Mouse (Mus musculus): ENCODE results near the gene Nfix. TPM values are rescaled to one million over a fixed set of nuclear protein-coding genes. Genes with fewer than 3 reads are reported as not detected.

Gene Nfix
- polyA plus RNA-seq, 1 experiment: 98.5 TPM

DNA sequence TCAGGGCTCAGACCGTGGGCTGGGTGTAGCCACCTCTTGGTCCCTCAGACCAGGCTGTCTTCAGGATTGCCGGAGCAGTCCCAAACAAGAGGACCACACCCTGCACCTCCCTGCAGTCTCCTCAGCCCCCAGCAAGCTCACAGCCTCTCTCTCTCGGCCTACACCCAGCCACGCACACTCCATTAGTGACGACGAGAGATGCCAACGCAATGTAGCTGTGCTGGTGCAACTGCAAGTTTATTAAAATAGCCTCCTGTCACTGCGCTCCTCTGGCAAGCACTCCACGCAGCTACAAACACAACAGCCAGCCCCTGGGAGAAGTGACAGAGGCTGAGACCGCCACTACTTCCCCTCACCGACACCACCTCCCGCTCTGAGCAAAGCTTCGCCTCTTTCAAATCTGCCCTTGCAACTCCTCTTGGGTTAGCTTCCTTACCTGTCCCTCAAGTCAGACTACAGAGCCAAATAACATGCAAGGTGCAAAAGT is 25.0 kb downstream of the Nfix start:
- H3K4me3 ChIP-seq (replicated peaks; ENCODE audit: insufficient read depth, low read depth, low read length): peak overlapping the region; percentile 11
- peak overlapping the region; percentile 99 for H3K27ac ChIP-seq (ENCODE audit: insufficient read depth, low read length)
- DNase-seq: peak; percentile 52 to 71
- TF ChIP-seq POLR2A (IDR thresholded peaks at IDR 0.05; ENCODE audit: borderline replicate concordance, insufficient read depth, low read length): no peak
- no peak for TF ChIP-seq CTCF (IDR thresholded peaks at IDR 0.05; ENCODE audit: borderline replicate concordance, insufficient read depth, low read depth, low read length)
- no peaks in the 10 kb centered on the region for H3K27me3 ChIP-seq (ENCODE audit: control insufficient read depth, insufficient read depth, low read length)
- peaks cover 39% of the 10 kb centered on the region for H3K4me1 ChIP-seq (ENCODE audit: control insufficient read depth, insufficient read depth, low read length)
- 12% methylated on average over 13 of the region's 13 CpGs for WGBS

DNA sequence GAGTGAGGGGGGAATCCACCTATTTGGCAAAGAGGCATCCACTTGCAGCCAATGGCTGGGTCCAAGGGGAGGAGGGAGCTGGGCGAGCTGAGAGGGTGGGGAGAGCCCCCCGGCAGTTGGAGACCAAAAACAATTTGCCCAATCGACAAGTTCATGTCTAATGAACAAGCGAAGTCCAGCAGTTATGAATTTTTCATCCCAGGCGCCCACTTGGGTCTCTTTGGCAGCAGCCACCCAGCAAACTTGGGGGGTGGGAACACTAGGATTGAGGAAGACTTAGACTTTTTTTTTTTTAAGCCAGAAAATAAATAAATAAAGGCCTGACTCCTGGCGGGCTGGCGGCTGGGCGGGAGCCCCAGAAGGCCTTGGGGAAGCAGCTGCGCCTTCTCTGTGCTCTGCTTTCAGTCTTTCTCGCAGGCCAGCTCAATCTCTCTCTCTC is 25.7 kb downstream of the Nfix start:
- DNase-seq: peak; percentile 76 to 77
- TF ChIP-seq POLR2A (IDR thresholded peaks at IDR 0.05; ENCODE audit: borderline replicate concordance, insufficient read depth, low read length) (no peak), CTCF (IDR thresholded peaks at IDR 0.05; ENCODE audit: borderline replicate concordance, insufficient read depth, low read depth, low read length) (no peak)
- 12% methylated on average over 10 of the region's 10 CpGs for WGBS
- Histone ChIP-seq H3K4me3 (replicated peaks; ENCODE audit: insufficient read depth, low read depth, low read length) (peak overlapping the region; percentile 44), H3K4me1 (ENCODE audit: control insufficient read depth, insufficient read depth, low read length) (peaks cover 35% of the 10 kb centered on the region), H3K27ac (ENCODE audit: insufficient read depth, low read length) (peak overlapping the region; percentile 99), H3K27me3 (ENCODE audit: control insufficient read depth, insufficient read depth, low read length) (no peaks in the 10 kb centered on the region)

DNA sequence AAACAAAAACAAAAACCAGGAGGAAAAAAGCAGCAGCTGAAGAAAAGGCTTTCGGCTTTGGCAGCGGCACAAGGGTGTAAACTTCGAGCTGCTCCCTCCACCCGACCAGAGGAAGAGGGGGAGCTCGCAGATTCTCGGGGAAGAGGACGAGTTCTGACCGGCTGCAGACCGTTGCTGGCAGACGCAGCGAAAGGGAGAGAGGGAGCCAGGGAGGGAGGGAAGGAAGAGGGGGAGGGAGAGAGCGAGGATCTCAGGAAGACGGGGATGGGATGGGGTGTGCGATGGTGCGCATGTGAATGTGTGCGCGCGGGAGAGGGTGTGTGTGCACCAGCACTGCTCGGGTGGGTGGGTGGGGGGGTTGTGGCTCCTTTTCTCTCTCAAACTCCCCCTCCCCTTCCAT is 26.3 kb downstream of the Nfix start:
- peak overlapping the region; percentile 83 for H3K4me3 ChIP-seq (replicated peaks; ENCODE audit: insufficient read depth, low read depth, low read length)
- no peaks in the 10 kb centered on the region for H3K27me3 ChIP-seq (ENCODE audit: control insufficient read depth, insufficient read depth, low read length)
- under 1% methylated on average over 19 of the region's 19 CpGs for WGBS
- peak; percentile 89 to 93 for DNase-seq
- peaks cover 29% of the 10 kb centered on the region for H3K4me1 ChIP-seq (ENCODE audit: control insufficient read depth, insufficient read depth, low read length)
- TF ChIP-seq POLR2A (IDR thresholded peaks at IDR 0.05; ENCODE audit: borderline replicate concordance, insufficient read depth, low read length) (peak; percentile 81; the same call in 1 of the 2 replicates), CTCF (IDR thresholded peaks at IDR 0.05; ENCODE audit: borderline replicate concordance, insufficient read depth, low read depth, low read length) (no peak)
- H3K27ac ChIP-seq (ENCODE audit: insufficient read depth, low read length): peak overlapping the region; percentile 97; the same call in 1 of the 2 replicates

DNA sequence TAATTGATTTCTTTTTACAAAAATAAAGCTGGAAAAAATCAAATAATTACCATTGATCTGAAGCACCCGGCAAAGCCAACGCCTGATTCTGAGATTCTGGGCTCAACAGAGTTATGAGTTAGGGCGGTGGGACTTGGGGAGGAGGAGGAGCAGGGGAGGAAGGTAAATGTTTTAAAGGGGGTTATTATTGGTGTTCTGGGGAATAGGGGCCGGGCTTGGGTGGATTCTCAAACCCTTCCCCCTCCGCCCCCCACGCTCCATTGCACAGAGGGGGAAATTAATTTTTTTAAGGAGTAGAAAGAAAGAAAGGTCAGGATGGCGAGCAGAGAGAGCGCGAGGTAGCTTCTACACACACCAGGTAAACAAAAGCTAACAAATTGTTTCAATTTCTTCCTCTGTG is 26.8 kb downstream of the Nfix start:
- Histone ChIP-seq H3K4me3 (replicated peaks; ENCODE audit: insufficient read depth, low read depth, low read length) (peak overlapping the region; percentile 83), H3K27ac (ENCODE audit: insufficient read depth, low read length) (peak overlapping the region; percentile 97), H3K27me3 (ENCODE audit: control insufficient read depth, insufficient read depth, low read length) (no peaks in the 10 kb centered on the region), H3K4me1 (ENCODE audit: control insufficient read depth, insufficient read depth, low read length) (peaks cover 28% of the 10 kb centered on the region)
- peak; percentile 75 to 77 for DNase-seq
- under 1% methylated on average over 9 of the region's 9 CpGs for WGBS
- TF ChIP-seq CTCF (IDR thresholded peaks at IDR 0.05; ENCODE audit: borderline replicate concordance, insufficient read depth, low read depth, low read length): no peak
- peak; percentile 26; the same call in 1 of the 2 replicates for TF ChIP-seq POLR2A (IDR thresholded peaks at IDR 0.05; ENCODE audit: borderline replicate concordance, insufficient read depth, low read length)

DNA sequence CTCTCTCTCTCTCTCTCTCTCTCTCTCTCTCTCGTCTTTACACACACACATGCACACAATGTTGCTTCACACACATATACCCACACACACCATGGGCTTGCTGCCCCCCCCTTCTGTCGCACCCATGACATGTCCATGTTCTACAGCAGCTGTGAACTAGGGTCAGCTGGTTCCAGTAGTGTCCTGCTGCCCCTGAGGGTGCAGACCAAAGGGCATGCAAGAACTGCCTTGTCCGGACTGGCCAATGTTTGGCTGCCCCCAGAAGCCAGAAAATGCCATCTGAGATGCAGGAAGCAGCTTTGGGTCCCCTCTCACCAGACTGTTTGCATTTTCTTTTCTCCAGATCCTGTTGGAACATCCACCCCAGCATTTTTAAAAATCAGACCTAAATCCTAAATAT is 27.5 kb downstream of the Nfix start:
- DNase-seq: peak; percentile 64 to 71
- Histone ChIP-seq H3K27ac (ENCODE audit: insufficient read depth, low read length) (peak overlapping the region; percentile 97), H3K27me3 (ENCODE audit: control insufficient read depth, insufficient read depth, low read length) (no peaks in the 10 kb centered on the region), H3K4me1 (ENCODE audit: control insufficient read depth, insufficient read depth, low read length) (peaks cover 28% of the 10 kb centered on the region), H3K4me3 (replicated peaks; ENCODE audit: insufficient read depth, low read depth, low read length) (peak overlapping the region; percentile 83)
- 0% methylated on average over 3 of the region's 3 CpGs for WGBS
- TF ChIP-seq CTCF (IDR thresholded peaks at IDR 0.05; ENCODE audit: borderline replicate concordance, insufficient read depth, low read depth, low read length) (no peak), POLR2A (IDR thresholded peaks at IDR 0.05; ENCODE audit: borderline replicate concordance, insufficient read depth, low read length) (no peak)

DNA sequence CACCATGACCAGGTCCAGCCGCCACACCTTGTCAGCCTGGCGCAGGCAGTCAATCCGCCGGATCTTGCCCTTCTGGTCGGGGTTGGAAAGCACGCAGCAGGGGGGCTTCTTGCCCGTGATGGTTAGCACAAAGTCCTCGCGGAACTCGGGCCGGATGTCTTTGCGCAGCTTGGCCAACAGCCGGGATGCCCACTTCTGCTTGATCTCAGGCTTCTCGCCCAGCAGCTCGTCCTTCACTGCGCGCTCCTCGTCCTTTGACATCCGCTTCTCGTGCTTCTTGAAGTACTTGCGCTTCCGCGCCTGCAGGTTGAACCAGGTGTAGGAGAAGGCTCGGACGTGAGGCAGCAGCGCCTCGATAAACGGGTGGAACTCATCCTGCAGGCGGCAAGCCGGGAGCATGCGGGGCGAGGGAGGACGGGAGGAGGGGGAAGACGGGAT is 28.2 kb downstream of the Nfix start:
- 2% methylated on average over 34 of the region's 34 CpGs for WGBS
- no peak for TF ChIP-seq CTCF (IDR thresholded peaks at IDR 0.05; ENCODE audit: borderline replicate concordance, insufficient read depth, low read depth, low read length)
- no peak; the same call in 1 of the 2 replicates for TF ChIP-seq POLR2A (IDR thresholded peaks at IDR 0.05; ENCODE audit: borderline replicate concordance, insufficient read depth, low read length)
- Histone ChIP-seq H3K4me1 (ENCODE audit: control insufficient read depth, insufficient read depth, low read length) (peaks cover 34% of the 10 kb centered on the region), H3K4me3 (replicated peaks; ENCODE audit: insufficient read depth, low read depth, low read length) (peak overlapping the region; percentile 83), H3K27ac (ENCODE audit: insufficient read depth, low read length) (peak overlapping the region; percentile 97), H3K27me3 (ENCODE audit: control insufficient read depth, insufficient read depth, low read length) (no peaks in the 10 kb centered on the region)
- peak; percentile 87 to 91 for DNase-seq

DNA sequence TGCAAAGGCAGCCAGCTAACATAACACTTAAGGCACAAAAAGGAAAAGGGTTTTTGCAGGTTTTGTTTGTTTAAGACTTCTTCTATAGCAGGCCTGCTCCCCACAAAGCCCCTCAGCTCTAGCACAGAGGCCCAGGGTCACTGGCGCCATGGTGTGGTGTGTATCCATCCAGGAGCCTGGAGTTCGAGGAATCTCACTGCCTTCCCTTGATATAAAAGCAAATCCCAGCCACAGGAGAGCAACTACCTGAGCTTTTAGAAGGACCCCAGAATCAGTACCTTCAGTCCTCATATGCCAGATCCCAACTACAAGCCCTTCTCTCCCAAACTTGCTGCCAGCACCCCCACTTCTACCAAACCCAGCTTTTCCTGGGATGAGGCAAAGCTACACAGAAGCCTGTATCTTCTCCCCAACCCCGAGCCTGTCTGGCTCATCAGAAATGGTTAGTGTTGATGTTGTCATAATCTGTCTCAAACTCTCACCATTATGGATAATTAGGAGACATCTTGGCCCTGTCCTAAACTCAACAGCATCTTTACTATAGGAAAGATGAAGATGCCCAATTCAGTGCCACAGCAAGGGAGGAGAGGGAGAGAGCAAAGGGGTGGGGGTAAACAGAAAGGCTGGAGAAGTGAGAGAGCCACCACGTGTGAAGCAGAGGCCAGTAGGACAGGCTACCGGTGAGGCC is 29.0 kb downstream of the Nfix start:
- H3K4me3 ChIP-seq (replicated peaks; ENCODE audit: insufficient read depth, low read depth, low read length): peak overlapping the region; percentile 83
- H3K27ac ChIP-seq (ENCODE audit: insufficient read depth, low read length): peak overlapping the region; percentile 97
- no peaks in the 10 kb centered on the region for H3K27me3 ChIP-seq (ENCODE audit: control insufficient read depth, insufficient read depth, low read length)
- peak; percentile 38 to 62 for DNase-seq
- TF ChIP-seq POLR2A (IDR thresholded peaks at IDR 0.05; ENCODE audit: borderline replicate concordance, insufficient read depth, low read length) (no peak), CTCF (IDR thresholded peaks at IDR 0.05; ENCODE audit: borderline replicate concordance, insufficient read depth, low read depth, low read length) (no peak)
- 8% methylated on average over 5 of the region's 5 CpGs for WGBS
- H3K4me1 ChIP-seq (ENCODE audit: control insufficient read depth, insufficient read depth, low read length): peaks cover 37% of the 10 kb centered on the region

Data from cerebellum, adult 2 months (tissue).